Mouse (Mus musculus) hindbrain, postnatal 0 days (tissue): ENCODE results near the gene Usp24. TPM values are rescaled to one million over a fixed set of nuclear protein-coding genes. Genes with fewer than 3 reads are reported as not detected.

Experiments used
- ATAC-seq: fragments of 200-750 bp; cut with Nextera tagmentation; 2 replicates; pipeline ENCODE4 v1.8.0; 2017; ENCODE audit warnings: mild to moderate bottlenecking, moderate TSS enrichment, moderate library complexity
- DNase-seq: peaks from one replicate; pipeline ENCODE4 v3.0.0-alpha.2; 2015; ENCODE audit warnings: low spot score
- H3K27ac ChIP-seq: fragments of 300-500 bp; sonication (generic); 2 replicates; pipeline ENCODE4 v1.5.1; 2014; ENCODE audit warnings: mild to moderate bottlenecking
- H3K27me3 ChIP-seq: fragments of 300-500 bp; sonication (generic); 2 replicates; pipeline ENCODE4 v1.6.1; 2014; ENCODE audit warnings: low read length, mixed read lengths; ENCODE audit not compliant: insufficient read depth
- H3K36me3 ChIP-seq: fragments of 300-500 bp; sonication (generic); 2 replicates; pipeline ENCODE4 v1.6.1; 2014; ENCODE audit warnings: low read length, mixed read lengths; ENCODE audit not compliant: insufficient read depth
- H3K4me1 ChIP-seq: fragments of 300-500 bp; sonication (generic); 2 replicates; pipeline ENCODE4 v1.6.1; 2014; ENCODE audit warnings: antibody characterized with exemption, low read length, mixed read lengths; ENCODE audit not compliant: insufficient read depth
- H3K4me2 ChIP-seq: fragments of 300-500 bp; sonication (generic); 2 replicates; pipeline ENCODE4 v1.6.1; 2014; ENCODE audit warnings: low read depth, mild to moderate bottlenecking, low read length, moderate library complexity, mixed read lengths
- H3K4me3 ChIP-seq: fragments of 300-500 bp; sonication (generic); 2 replicates; pipeline ENCODE4 v1.5.1; 2014; ENCODE audit warnings: low read length
- H3K9ac ChIP-seq: fragments of 300-500 bp; sonication (generic); replicated peaks from 2 replicates; pipeline ENCODE4 v1.6.1; 2014; ENCODE audit warnings: mild to moderate bottlenecking, low read length, moderate library complexity, mixed read lengths
- H3K9me3 ChIP-seq: fragments of 300-500 bp; sonication (generic); 2 replicates; pipeline ENCODE4 v1.6.1; 2016; ENCODE audit warnings: low read length, mixed read lengths
- CTCF ChIP-seq: IDR thresholded peaks from 2 replicates; pipeline ENCODE4 v1.5.1; 2016; ENCODE audit warnings: antibody characterized with exemption, control low read depth, low read depth
- WGBS: fragments of 180-500 bp; shearing (Covaris S2); extraction: QIAGEN DNeasy Blood & Tissue Kit; methylation state at CpG from one replicate; pipeline ENCODE4 v1.1.7; 2014; 5-methylcytosine and 5-hydroxymethylcytosine counted together
- polyA plus RNA-seq: library from polyadenylated mRNA; unstranded; fragments of >200 nt; fragmentation: Nextera tagmentation; extraction: Ambion mirVana; gene quantifications from 2 replicates; pipeline ENCODE4 v1.2.1, GENCODE M21; 2015
- total RNA-seq: library from RNA; depleted of rRNA; stranded (reverse); fragments of >200 nt; gene quantifications from 2 replicates; pipeline ENCODE4 v1.2.3, GENCODE M21; 2014; rRNA removed

Usp24 gene
- total RNA-seq, result 28.8 and 39.2 TPM in 2 replicates
- polyA plus RNA-seq, result 9.6 and 9.7 TPM in 2 replicates

DNA sequence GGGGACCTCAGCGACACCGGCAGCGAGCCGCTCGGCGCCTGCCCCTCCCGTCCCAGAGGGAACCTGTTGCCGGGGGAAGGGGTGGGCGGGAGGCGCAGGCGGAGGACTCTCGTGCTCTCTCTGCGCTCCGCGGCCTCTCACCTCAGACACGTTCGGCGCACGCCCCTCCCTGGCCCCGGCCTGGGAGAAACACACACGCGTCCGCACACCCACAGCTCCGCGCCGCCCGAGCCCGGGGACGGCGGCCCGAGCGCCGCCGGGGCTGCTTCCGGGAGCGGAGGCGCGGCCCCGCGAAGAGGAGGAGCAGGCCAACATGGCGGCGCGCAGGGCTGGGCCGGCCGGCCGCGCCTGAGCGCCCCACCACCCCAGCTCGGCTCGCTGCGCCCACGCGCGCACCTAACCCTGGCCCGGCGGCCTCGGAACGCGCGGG lies at the start of gene Usp24:
Gene Usp24 (plus strand): TSS at position 293 of the 430 bp plus-strand sequence.
- no peak for TF ChIP-seq CTCF
- WGBS, result 0% methylated on average over 21 of the region's 60 CpGs
- Histone ChIP-seq H3K4me1 (peaks cover 7% of the 10 kb centered on the region; the same call in 1 of the 2 replicates), H3K9me3 (no peaks in the 10 kb centered on the region), H3K36me3 (no peaks in the 10 kb centered on the region), H3K27ac (peak within 1 kb of the TSS; percentile 96), H3K9ac (peak within 1 kb of the TSS; percentile 98), H3K4me3 (peak within 1 kb of the TSS; percentile 94), H3K4me2 (peak within 1 kb of the TSS; percentile 87), H3K27me3 (no peaks in the 10 kb centered on the region)
- ATAC-seq (peak; percentile 92), DNase-seq (peak; percentile 76)

GRCm38 (mm10) chr4:106276937-106277336 lies 39.1 kb upstream of the Usp24 start:
- DNase-seq, result no peak
- no peak for ATAC-seq
- 39% methylated on average over 2 of the region's 2 CpGs for WGBS
- no peaks in the 10 kb centered on the region for H3K4me1 ChIP-seq
- H3K9ac ChIP-seq, result no peak overlapping the region
- H3K4me3 ChIP-seq, result no peak overlapping the region
- H3K27me3 ChIP-seq, result no peaks in the 10 kb centered on the region
- H3K27ac ChIP-seq, result no peak overlapping the region
- no peaks in the 10 kb centered on the region for H3K36me3 ChIP-seq
- H3K9me3 ChIP-seq, result no peaks in the 10 kb centered on the region
- no peak for TF ChIP-seq CTCF
- no peak overlapping the region for H3K4me2 ChIP-seq

- no peak for TF ChIP-seq CTCF
- Histone ChIP-seq H3K4me3 (no peak overlapping the region), H3K27ac (no peak overlapping the region), H3K9ac (no peak overlapping the region), H3K4me1 (no peaks in the 10 kb centered on the region), H3K9me3 (no peaks in the 10 kb centered on the region), H3K27me3 (no peaks in the 10 kb centered on the region), H3K36me3 (no peaks in the 10 kb centered on the region), H3K4me2 (no peak overlapping the region)
- ATAC-seq, result no peak
- no peak for DNase-seq
- 39% methylated on average over 4 of the region's 4 CpGs for WGBS
Observed at GRCm38 (mm10) chr4:106279177-106279576, 36.8 kb upstream of the Usp24 start.

DNA sequence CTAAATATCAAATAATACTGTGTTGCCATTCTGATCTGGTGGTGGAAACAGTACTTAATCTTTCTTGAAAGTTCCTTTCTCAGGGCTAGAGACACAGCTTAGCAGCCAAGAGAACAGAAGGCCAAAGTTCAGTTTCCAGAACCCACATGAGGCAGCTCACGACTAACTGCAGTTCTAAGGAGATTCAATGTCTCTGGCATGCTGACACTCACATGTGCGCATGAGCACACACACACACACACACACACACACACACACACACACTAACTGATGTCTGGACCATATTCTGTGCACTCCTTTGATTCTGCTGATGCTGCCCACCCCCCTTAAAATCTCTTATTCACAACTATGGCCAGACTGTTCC lies 34.9 kb upstream of the Usp24 start:
- H3K4me1 ChIP-seq, result no peaks in the 10 kb centered on the region

DNA sequence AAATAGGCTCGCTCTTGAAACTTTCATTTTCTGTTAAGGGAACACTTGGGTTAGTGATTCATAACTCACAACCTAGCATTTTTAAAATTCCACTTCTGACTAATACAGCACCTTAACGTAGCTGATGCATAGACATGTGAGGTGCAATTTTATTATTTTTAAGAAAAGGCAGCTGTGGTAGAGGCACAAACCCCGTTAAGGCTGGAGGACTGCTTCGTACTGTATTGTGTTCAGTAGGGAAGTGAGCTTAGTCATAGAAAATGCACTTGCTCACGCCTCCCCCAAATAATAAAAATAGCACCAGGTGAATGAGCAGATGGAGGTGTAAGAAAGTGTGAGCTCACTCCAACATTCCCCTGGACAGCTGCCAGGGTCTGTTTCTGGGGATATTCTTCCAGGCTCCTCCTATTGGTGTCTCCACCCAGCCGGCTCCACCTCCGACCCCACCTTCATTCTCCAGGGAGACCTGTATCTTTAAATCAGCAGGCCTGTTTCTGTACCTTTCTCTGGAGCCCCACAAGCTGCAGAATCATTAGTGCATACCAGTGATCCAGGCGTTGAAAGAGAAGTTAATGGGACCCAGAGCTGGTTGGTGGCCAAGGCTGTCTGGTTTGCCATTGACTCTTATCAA lies 34.4 kb upstream of the Usp24 start:
- WGBS, result 64% methylated on average over 8 of the region's 8 CpGs
- no peaks in the 10 kb centered on the region for H3K4me1 ChIP-seq
- H3K27ac ChIP-seq, result no peak overlapping the region
- no peak for TF ChIP-seq CTCF
- no peak overlapping the region for H3K4me2 ChIP-seq
- H3K9ac ChIP-seq, result no peak overlapping the region
- H3K27me3 ChIP-seq, result no peaks in the 10 kb centered on the region
- no peak overlapping the region for H3K4me3 ChIP-seq
- no peaks in the 10 kb centered on the region for H3K9me3 ChIP-seq
- ATAC-seq (no peak), DNase-seq (peak; percentile 53)
- no peaks in the 10 kb centered on the region for H3K36me3 ChIP-seq

More for the DNA sequence above, 34.9 kb upstream of the Usp24 start:
- Histone ChIP-seq H3K36me3 (no peaks in the 10 kb centered on the region), H3K4me3 (no peak overlapping the region), H3K9ac (no peak overlapping the region), H3K9me3 (no peaks in the 10 kb centered on the region), H3K27me3 (no peaks in the 10 kb centered on the region), H3K4me2 (no peak overlapping the region), H3K27ac (no peak overlapping the region)
- no peak for TF ChIP-seq CTCF
- 63% methylated on average over 2 of the region's 2 CpGs for WGBS
- ATAC-seq (no peak), DNase-seq (no peak)

GRCm38 (mm10) chr4:106282123-106282510 lies 33.9 kb upstream of the Usp24 start:
- no peak overlapping the region for H3K4me3 ChIP-seq
- no peaks in the 10 kb centered on the region for H3K9me3 ChIP-seq
- no peak overlapping the region for H3K9ac ChIP-seq
- no peaks in the 10 kb centered on the region for H3K4me1 ChIP-seq
- no peak overlapping the region for H3K4me2 ChIP-seq
- TF ChIP-seq CTCF, result no peak
- H3K27me3 ChIP-seq, result no peaks in the 10 kb centered on the region
- H3K36me3 ChIP-seq, result no peaks in the 10 kb centered on the region
- WGBS, result 91% methylated on average over 3 of the region's 3 CpGs
- DNase-seq (no peak), ATAC-seq (no peak)
- H3K27ac ChIP-seq, result no peak overlapping the region

GRCm38 (mm10) chr4:106286958-106287743 lies 28.9 kb upstream of the Usp24 start:
- H3K9ac ChIP-seq, result no peak overlapping the region

More at GRCm38 (mm10) chr4:106286958-106287743, 28.9 kb upstream of the Usp24 start:
- no peak overlapping the region for H3K4me2 ChIP-seq
- H3K36me3 ChIP-seq, result no peaks in the 10 kb centered on the region
- no peaks in the 10 kb centered on the region for H3K9me3 ChIP-seq
- no peak overlapping the region for H3K27ac ChIP-seq
- DNase-seq (no peak), ATAC-seq (no peak)
- no peaks in the 10 kb centered on the region for H3K27me3 ChIP-seq
- no peaks in the 10 kb centered on the region for H3K4me1 ChIP-seq
- 73% methylated on average over 4 of the region's 4 CpGs for WGBS
- no peak for TF ChIP-seq CTCF
- no peak overlapping the region for H3K4me3 ChIP-seq
